Mouse (Mus musculus): Measurements from ENCODE around the gene Ephb3.
A peak's percentile ranks its signal among the peaks of the same experiment; 100 is the strongest.

Ephb3 gene

GRCm38 (mm10) chr16:21247871-21248712 is 43.5 kb downstream of the Ephb3 start:
- DNase-seq = peak; percentile 57

DNA sequence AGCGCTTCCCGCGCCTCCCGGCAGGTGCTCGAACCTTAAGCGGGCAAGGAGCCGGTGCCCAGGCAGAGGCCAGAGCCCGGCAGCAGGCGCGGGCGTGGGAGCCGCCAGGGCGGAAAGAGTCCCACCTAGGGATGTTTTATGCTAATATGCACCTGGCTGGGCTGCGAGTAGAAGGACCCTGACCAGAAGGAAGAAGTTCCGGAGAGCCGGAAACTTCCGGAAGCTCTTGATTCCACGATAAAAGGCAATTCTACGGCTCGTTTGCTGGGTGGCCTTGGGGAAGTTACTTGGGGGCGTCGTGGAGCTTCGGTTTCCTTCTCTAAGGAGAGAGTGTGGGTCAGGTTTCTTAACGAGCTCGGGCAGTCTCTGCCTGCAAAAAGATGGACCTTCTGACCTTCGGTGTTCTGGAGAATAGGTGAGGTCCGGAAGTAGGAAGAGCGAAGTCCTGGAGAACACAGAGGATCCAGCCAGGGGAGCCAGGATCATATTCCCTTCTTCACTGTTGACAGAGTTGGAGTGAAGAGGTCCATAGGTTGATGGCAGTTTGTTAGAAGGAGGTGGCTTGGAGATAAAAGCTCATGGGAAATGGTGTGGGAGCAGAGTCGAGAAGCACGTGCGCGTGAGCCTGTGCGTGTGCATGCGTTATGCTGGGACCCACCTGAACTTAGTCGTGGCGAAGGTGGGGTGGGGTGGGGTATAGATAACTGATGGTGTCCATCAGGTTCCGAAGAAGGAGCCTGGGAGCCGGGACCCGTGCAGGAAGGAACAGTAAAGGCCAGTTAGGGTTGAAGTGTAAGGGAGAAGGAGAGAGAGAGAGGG is 44.4 kb downstream of the Ephb3 start:
- no peak for DNase-seq

- no peak for DNase-seq
Observed at GRCm38 (mm10) chr16:21252401-21252955, 47.9 kb downstream of the Ephb3 start.

- DNase-seq = no peak
Observed at GRCm38 (mm10) chr16:21255574-21256304, 51.2 kb downstream of the Ephb3 start.

GRCm38 (mm10) chr16:21256514-21257305 is 52.2 kb downstream of the Ephb3 start:
- no peak for DNase-seq

DNA sequence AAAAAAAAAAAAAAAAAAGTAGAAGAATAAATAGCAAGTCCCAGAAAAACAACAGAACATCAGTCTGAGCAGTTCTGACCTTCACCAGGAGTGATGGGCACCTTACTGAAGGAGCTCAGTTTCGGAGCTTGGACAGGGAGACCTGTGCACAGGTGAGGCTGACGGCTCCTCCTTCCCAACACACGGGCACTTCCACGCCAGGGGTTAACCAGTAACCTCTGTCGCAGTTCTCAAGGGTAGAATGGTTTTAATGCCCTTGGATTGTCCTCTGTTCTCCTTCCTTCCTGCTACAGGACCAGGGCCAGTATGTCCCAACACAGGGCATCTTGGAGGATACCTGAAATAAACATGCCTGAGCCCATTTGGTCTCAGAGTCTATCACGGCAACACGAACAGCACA is 60.9 kb downstream of the Ephb3 start:
- no peak for DNase-seq

DNA sequence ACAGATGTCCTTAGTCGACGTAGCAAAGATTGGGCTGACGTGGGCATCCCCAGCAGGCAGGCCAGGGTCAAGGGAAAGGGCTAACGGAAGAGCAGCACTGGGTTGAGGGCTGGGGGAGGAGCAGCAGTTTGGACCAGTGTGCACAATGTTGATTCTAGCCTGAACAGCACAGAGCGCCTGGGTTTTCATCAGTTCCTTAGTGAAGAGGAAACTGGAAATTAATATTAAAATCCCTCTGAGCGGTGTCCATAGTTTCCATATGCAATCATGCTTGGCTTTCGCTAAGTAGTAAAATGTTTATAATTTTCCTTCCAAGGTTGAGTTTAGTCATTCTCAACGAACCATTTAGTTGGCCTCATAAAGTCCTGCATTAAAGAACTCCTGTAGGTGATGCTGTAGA is 65.2 kb downstream of the Ephb3 start:
- DNase-seq = no peak

GRCm38 (mm10) chr16:21271773-21272247 is 67.3 kb downstream of the Ephb3 start:
- DNase-seq = peak; percentile 82

GRCm38 (mm10) chr16:21272748-21273147 is 68.2 kb downstream of the Ephb3 start:
- DNase-seq = no peak
